In the genomic region with DNA sequence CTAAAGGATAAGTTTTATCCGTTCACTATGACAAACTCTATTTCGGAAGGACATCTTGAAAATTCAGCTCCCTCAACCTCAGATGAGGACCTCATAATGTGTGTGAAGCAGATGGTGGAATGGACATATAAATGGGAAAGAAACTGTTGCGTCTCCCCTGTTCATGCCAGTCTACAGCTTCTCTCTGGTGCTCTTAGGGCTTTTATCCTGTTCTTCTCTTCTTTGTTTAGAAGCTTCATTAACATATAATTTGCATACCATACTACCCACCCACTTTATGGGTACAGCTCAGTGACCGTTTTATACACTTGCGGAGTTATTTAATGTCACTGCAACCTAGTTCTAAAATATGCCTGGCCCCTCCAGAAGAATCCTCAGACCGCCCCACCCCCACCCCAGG, we compare ENCODE assay signal across 28 mouse cellular contexts. TPM values are rescaled to one million over a fixed set of nuclear protein-coding genes. Genes with fewer than 3 reads are reported as not detected.
"Had no signal": no experiment of that assay in that cellular context is flagged by ENCODE, and none has a peak within 500 bp of the region (broad histone marks: within the 10 kb centered on the region; RNA-seq: fewer than 3 reads in every experiment).

No protein-coding gene starts in this region.

- H3K27ac ChIP-seq: kidney, postnatal 0 days; layer of hippocampus, adult 2 months; limb, embryonic 12.5 days; limb, embryonic 15.5 days; liver, embryonic 14.5 days; macrophage; neural tube, embryonic 12.5 days; stomach, embryonic 15.5 days had no signal

- DNase-seq: kidney, adult 2 months; kidney, postnatal 25 days; left cerebral cortex, postnatal 4 days; liver, postnatal 0 days; lung, embryonic 14.5 days; midbrain, embryonic 14.5 days; retina, postnatal 1 day; spleen, adult 18-20 months; thymus, postnatal 25 days had no signal

- H3K27me3 ChIP-seq: limb, embryonic 12.5 days; limb, embryonic 15.5 days; neural tube, embryonic 12.5 days; stomach, embryonic 15.5 days had no signal

- H3K9ac ChIP-seq: limb, embryonic 12.5 days; limb, embryonic 15.5 days; liver, embryonic 14.5 days; liver, postnatal 0 days; lung, embryonic 14.5 days; neural tube, embryonic 12.5 days; stomach, embryonic 15.5 days had no signal

- ATAC-seq: liver, postnatal 0 days; lung, postnatal 0 days had no signal

- H3K9me3 ChIP-seq: limb, embryonic 12.5 days; limb, embryonic 15.5 days; neural tube, embryonic 12.5 days; stomach, embryonic 15.5 days had no signal

- H3K4me3 ChIP-seq: layer of hippocampus, adult 2 months; limb, embryonic 12.5 days; limb, embryonic 15.5 days; neural tube, embryonic 12.5 days; stomach, embryonic 15.5 days had no signal

- H3K4me1 ChIP-seq: limb, embryonic 12.5 days; limb, embryonic 15.5 days; stomach, embryonic 15.5 days had no signal

- H3K4me2 ChIP-seq: limb, embryonic 12.5 days; limb, embryonic 15.5 days; liver, embryonic 11.5 days; lung, embryonic 14.5 days; neural tube, embryonic 12.5 days; stomach, embryonic 15.5 days had no signal

- H3K36me3 ChIP-seq: limb, embryonic 12.5 days; limb, embryonic 15.5 days; neural tube, embryonic 12.5 days; stomach, embryonic 15.5 days had no signal

RNA-seq across cellular contexts. Expression of a gene that starts 40.9 kb away (rescaled TPM):
- total RNA-seq: layer of hippocampus, adult 2 months; layer of hippocampus, postnatal 25 days; left cerebral cortex, postnatal 4 days; megakaryocyte, adult 5-6 weeks had no signal
- polyA plus RNA-seq: kidney, embryonic 14.5 days; kidney, postnatal 0 days; large intestine, adult 2 months; limb, embryonic 12.5 days; liver, embryonic 14.5 days; liver, postnatal 0 days; lung, embryonic 14.5 days; lung, postnatal 0 days; macrophage; midbrain, embryonic 14.5 days; neural tube, embryonic 12.5 days; stomach, embryonic 15.5 days had no signal

RNA-seq across cellular contexts. Expression of a gene that starts 53.7 kb away (rescaled TPM):
- total RNA-seq: layer of hippocampus, adult 2 months; layer of hippocampus, postnatal 25 days; left cerebral cortex, adult 18-20 months; left cerebral cortex, postnatal 14 days; left cerebral cortex, postnatal 4 days; megakaryocyte, adult 5-6 weeks; midbrain, postnatal 0 days; neutrophil, adult 5-6 weeks had no signal
- polyA plus RNA-seq: kidney, adult 2 months; kidney, embryonic 14.5 days; kidney, postnatal 0 days; large intestine, adult 2 months; limb, embryonic 12.5 days; limb, embryonic 15.5 days; liver, embryonic 11.5 days; liver, embryonic 14.5 days; liver, postnatal 0 days; lung, embryonic 14.5 days; lung, postnatal 0 days; macrophage; midbrain, embryonic 14.5 days; midbrain, postnatal 0 days; neural tube, embryonic 12.5 days; stomach, embryonic 15.5 days; thymus, postnatal 0 days had no signal
